Mouse (Mus musculus) large intestine, adult 2 months (tissue): Measurements from ENCODE around the gene Snapc4. TPM values are rescaled to one million over a fixed set of nuclear protein-coding genes. Genes with fewer than 3 reads are reported as not detected.
"Not testable (repeated sequence)": the region's sequence is repeated elsewhere in the genome, so short reads cannot be mapped to it uniquely, and the experiment has no call there.

Source experiments
- DNase-seq: peaks from one replicate; pipeline ENCODE4 v3.0.0-alpha.2; 2012; ENCODE audit warnings: low read depth, low spot score
- WGBS: fragments of 180-500 bp; shearing (Covaris S2); methylation state at CpG from one replicate; pipeline ENCODE4 v1.1.7; 2018; 5-methylcytosine and 5-hydroxymethylcytosine counted together
- polyA plus RNA-seq: library from polyadenylated mRNA; depleted of rRNA; stranded (reverse); fragments of >200 nt; gene quantifications from 2 replicates; pipeline ENCODE4 v1.2.3, GENCODE M21; 2012

Gene Snapc4
- polyA plus RNA-seq, 1 experiment = 25.0 TPM

DNA sequence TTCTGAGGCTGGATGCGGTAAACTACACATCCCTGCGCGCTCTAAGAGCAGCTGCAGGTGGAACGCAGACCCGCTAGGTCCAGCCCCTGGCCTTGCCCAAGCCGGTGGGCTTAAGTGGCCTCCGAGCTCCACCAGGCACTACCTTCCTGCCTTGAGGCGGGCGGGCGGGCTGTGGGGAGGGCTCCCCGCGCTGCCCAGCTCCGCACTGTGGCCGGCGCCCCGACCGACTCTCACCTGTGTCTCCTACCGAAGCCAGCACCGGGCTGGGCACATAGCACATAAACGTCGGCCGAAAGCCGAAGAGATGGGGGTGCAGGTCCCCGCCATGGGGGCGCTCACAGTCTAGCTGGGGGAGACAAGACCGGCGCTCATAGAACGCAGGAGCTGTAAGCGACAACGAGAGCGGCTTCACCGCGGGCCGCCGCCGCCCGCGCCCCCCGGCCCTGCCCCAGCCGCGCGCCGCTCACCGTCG is 8.3 kb upstream of the Snapc4 start:
- no peak for DNase-seq
- under 1% methylated on average over 43 of the region's 45 CpGs for WGBS

- DNase-seq = no peak
- WGBS = 88% methylated on average over 3 of the region's 3 CpGs
Measured at GRCm38 (mm10) chr2:26387713-26388112, 7.3 kb upstream of the Snapc4 start.

DNA sequence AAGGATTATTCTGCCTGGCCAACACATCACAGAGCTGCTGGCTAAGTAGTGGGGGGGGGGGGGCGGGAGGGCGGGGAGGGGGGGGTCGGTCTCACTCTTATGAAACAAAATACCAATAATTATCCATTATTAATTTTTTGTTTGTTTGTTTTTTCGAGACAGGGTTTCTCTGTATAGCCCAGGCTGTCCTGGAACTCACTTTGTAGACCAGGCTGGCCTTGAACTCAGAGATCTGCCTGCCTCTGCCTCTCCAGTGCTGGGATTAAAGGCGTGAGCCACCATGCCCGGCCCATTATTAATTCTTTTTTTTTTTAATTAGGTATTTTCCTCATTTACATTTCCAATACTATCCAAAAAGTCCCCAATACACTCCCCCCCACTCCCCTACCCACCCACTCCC is 418 bp upstream of the Snapc4 start:
- not testable (repeated sequence) for DNase-seq
- WGBS = 23% methylated on average over 6 of the region's 6 CpGs

- no peak for DNase-seq
- 96% methylated on average over 8 of the region's 8 CpGs for WGBS
Measured at GRCm38 (mm10) chr2:26372396-26372795, 8.1 kb downstream of the Snapc4 start.

- no peak for DNase-seq
- 91% methylated on average over 1 of the region's 1 CpGs for WGBS
Measured at GRCm38 (mm10) chr2:26368572-26368971, 11.9 kb downstream of the Snapc4 start.

DNA sequence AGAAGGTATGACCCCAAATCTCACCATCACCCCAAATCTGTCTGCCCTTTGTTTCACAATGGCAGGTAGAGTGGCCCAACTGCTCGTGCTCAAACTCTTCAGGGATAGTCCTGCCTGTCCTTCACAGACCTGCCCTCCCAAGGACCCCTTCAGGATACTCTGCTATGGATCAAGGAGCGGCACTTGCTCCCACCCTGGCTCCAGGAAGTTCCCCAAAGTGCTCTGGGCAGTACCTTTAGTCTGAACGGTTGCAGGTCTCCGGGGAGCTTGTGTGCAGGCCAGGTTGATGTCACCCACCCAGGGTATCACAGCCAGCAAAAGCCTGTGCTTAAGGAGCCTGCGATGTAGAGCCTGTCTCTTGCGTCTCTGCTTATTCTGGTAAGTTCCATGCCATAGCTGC is 12.5 kb downstream of the Snapc4 start:
- WGBS = 89% methylated on average over 6 of the region's 6 CpGs
- no peak for DNase-seq

DNA sequence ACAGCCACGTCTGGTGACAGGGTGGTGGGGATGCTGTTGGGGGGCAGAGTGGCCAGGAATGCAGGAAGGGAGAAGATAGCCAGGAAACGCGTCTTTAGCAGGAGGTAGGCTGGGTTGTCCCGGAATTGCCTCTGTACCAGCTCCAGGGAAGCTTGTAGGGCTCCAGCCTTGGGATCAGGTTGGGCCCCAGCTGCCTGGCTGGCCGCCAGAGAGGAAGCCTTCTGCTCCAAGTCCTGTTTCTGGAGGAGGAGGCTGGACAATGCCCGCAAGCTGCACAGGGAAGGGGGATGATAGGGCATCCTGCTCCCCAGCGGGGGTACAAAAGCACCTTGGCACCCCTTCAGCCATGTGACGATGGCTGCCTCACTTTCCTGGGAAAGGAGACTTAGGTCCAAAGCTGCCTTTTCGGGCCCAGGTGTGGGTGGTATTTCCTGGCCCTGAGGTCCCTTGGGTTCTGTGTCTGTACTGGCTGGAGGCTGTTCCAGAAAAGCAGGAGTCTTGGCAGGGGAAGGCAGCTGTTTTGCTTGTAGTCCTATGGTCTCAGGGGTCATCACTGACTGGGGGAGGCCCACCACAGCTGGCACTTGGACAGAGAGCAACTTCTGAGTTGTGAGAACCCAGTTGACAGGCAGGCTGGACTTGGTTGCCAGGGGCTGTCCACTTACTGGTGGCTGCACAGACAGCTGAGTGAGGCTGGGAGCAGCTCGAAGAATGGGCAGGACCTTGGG is 15.6 kb downstream of the Snapc4 start:
- 47% methylated on average over 10 of the region's 10 CpGs for whole genome bisulfite sequencing
- no peak for DNase-seq

DNA sequence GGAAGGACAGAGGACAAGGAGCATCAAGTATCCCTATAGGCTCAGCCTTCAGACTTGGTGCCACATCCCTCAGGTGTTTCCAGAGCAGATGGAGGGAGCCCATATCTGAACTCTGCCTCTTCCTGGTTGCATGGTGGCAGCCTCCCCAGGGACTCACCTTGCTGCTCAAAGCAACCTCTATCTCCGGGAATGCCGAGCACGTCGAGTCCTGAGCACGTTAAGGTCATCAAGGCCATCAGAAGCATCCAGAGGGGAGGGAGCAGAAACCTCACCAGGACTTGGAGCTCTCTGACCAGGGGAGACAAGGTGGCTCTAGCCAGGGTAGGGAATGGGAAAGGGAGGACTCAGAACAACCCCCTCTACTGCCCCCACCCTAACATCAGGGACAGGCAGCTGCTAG is 17.0 kb downstream of the Snapc4 start:
- DNase-seq = no peak
- WGBS = 81% methylated on average over 5 of the region's 5 CpGs

GRCm38 (mm10) chr2:26362991-26363390 is 17.5 kb downstream of the Snapc4 start:
- WGBS = 84% methylated on average over 5 of the region's 5 CpGs
- no peak for DNase-seq

DNA sequence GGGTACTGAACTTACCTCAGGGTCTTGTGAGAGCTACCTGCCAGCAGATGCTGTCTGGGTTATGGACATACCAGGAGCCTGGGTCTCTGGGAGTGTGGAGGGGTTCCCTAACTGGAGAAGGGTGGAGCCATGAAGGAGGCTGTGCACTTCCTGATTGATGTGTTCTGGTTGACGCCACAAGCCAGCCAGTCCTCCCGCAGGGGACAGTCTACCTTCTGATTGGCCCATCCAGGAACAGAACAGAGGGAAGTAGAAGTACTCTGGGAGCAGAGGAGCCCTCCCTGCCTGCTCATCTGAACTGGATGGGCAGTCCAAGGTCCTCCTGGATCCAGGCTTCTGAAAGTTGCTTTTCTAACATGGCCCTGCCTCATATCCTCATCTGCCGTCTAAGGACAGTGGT is 19.7 kb downstream of the Snapc4 start, which contains the start of gene Card9:
Gene Card9 (minus strand): TSS at position 147 of the 400 bp plus-strand sequence.
- WGBS = 24% methylated on average over 3 of the region's 3 CpGs

GRCm38 (mm10) chr2:26359983-26360382 is 20.5 kb downstream of the Snapc4 start:
- DNase-seq = no peak
- 76% methylated on average over 6 of the region's 6 CpGs for WGBS

More for the DNA sequence above, 19.7 kb downstream of the Snapc4 start, which contains the start of gene Card9:
- DNase-seq = no peak

GRCm38 (mm10) chr2:26358667-26359320 is 21.7 kb downstream of the Snapc4 start:
- DNase-seq = no peak
- 82% methylated on average over 13 of the region's 13 CpGs for WGBS

DNA sequence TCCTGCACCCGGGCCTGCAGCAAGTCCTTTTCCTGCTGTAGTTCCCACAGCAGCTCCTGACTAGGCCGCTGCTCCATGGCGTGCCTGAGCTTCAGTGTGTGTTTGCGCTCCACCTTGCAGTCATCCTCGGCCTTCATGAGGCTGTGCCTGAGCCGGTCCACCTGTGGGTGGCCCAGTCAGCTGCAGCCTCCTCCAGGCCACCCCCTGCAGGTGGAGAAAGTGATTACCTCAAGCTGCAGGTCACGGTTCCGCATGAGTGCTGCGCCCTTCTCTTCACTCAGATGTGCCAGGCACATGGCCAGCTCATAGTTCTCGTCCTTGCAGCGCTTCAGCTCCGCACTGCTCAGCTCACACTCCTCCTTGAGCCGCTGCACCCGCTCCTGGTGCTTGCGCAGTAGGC is 23.0 kb downstream of the Snapc4 start:
- WGBS = 40% methylated on average over 15 of the region's 15 CpGs
- DNase-seq = no peak

DNA sequence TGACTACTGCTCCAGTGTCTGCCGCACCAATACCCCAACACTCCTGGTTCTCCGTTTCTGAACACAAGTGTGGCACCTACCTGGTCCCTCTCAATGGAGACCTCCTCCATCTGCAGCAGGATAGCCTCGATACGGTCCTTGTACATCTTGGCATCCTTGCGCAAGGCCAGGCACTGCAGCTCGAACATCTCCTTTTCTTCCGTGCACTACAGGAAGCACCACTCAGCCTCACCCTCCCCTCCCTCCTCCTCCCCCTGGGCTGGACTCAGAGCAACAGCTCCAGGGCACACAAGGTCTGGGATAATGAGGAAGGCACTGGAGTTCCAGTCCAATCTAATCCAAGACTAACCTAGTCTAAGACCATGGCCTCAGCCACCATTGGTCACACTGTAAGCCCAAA is 23.8 kb downstream of the Snapc4 start:
- no peak for DNase-seq
- WGBS = 72% methylated on average over 7 of the region's 7 CpGs

GRCm38 (mm10) chr2:26356231-26356630 is 24.2 kb downstream of the Snapc4 start:
- WGBS = 88% methylated on average over 4 of the region's 4 CpGs
- DNase-seq = no peak

DNA sequence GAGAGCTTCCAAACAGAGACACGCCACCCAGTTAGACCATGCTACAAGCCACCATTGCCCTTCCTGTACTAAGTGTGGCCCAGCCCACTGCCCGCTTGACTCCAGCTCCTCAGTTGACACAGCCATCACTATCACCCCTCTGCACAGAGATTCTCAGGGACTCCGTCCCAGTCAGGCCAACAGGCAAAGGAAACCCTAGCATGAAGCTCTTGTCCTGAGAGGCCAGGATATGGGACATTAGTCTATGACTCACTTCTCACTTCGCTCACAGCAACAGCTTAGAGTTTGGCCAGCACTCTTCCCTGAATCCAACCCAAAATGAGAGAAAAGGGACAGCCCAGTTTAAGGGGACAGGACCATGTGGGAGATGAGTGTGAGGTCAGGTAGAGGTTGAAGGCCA is 26.1 kb downstream of the Snapc4 start:
- 84% methylated on average over 4 of the region's 4 CpGs for WGBS
- DNase-seq = no peak

GRCm38 (mm10) chr2:26353066-26353980 is 27.1 kb downstream of the Snapc4 start:
- DNase-seq = no peak

GRCm38 (mm10) chr2:26352291-26352910 is 28.1 kb downstream of the Snapc4 start:
- no peak for DNase-seq
- WGBS = 3% methylated on average over 36 of the region's 36 CpGs

More at GRCm38 (mm10) chr2:26353066-26353980, 27.1 kb downstream of the Snapc4 start:
- WGBS = 87% methylated on average over 11 of the region's 11 CpGs
